Mouse (Mus musculus) thymus, postnatal 14 days (tissue): ENCODE measurements at regions not wholly inside any gene's neighbourhood (a gene's known extent, or its start where the extent isn't known, plus 50 kb on each side); places are given as distances from the start of the nearest gene placed in this dataset.
A peak's percentile ranks its signal among the peaks of the same experiment; 100 is the strongest.

Experiments used
- DNase-seq: peaks from one replicate; pipeline ENCODE4 v3.0.0; 2021

- DNase-seq: no peak
Observed at GRCm38 (mm10) chr8:34485346-34485745, 373.8 kb upstream of the Gm10131 start.

DNA sequence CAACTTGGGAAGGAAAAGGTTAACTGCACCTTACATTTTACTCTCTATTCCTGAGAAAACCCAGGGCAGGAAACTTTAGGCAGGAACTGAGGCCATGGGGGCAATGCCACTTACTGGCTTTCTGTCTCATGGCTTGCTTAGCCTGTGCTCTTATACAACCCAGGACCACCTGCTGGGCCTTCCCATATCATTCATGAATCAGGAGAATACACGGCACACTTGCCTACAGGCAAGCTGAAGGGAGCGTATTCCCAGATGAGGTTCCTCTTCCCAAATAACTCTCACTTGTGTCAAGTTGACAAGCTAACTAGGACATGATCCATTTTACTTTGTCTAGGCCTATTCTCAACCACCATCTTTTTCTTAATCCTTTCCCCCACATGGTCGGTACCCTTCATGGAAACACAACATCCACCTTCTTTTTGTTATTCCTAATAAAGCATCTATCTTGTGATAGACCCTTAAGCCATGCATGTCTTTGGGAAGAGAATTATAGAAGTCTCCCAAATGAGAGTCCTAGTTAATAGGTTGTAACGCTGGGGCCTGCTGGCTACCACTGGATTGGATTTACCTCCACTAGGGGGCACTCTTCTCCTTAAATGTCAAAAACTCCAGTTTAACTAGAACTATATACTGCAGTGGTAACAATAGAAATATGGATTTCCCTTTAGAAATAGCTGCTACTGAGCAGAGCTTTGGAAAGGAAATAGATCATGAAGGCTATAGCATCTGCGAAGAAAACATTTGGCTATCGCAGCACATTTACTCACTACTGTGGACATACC, 373.2 kb upstream of the Gm10131 start:
- DNase-seq: peak; percentile 81

DNA sequence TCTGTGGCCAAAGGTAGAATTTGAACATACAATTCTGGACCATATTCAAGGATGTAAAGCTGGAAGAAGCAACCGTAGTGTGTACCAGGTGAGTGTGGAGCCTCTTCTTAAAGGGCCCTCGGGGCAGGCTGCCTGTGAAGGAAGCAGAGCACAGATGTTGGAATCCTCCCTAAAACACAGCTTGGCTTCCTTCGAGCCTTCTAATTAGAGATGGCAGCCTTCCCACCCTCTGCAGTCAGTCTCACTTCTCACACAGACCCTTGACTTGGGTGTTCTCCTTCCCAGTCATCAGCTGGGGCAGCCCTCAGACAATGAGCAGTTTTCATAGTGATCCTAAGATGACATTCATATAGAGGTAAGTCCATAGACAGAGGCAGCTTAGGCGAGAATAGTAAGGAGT, 371.7 kb upstream of the Gm10131 start:
- no peak for DNase-seq

GRCm38 (mm10) chr8:34482676-34483075, 371.1 kb upstream of the Gm10131 start:
- DNase-seq: no peak

GRCm38 (mm10) chr8:34480496-34480895, 369.0 kb upstream of the Gm10131 start:
- no peak for DNase-seq

DNA sequence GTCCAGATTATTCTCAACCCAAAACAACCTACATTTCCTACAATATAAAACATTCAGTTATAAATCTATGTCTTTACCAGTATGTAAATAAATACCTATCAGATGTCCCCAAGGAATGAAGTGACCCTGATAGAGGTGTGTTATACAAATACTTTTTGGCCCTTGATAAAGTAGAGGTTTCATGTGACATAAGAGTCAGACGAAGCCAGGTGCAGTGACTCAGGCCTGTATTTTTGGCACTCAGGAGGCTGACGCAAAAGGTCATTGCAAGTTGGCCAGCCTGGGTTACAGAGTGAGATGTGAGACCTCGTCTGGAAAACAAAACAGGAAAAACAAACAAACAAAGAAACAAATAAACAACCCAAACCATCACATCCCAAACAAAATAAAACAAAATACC, 367.4 kb upstream of the Gm10131 start:
- DNase-seq: no peak

- DNase-seq: no peak
Observed at GRCm38 (mm10) chr8:34478465-34478864, 366.9 kb upstream of the Gm10131 start.

DNA sequence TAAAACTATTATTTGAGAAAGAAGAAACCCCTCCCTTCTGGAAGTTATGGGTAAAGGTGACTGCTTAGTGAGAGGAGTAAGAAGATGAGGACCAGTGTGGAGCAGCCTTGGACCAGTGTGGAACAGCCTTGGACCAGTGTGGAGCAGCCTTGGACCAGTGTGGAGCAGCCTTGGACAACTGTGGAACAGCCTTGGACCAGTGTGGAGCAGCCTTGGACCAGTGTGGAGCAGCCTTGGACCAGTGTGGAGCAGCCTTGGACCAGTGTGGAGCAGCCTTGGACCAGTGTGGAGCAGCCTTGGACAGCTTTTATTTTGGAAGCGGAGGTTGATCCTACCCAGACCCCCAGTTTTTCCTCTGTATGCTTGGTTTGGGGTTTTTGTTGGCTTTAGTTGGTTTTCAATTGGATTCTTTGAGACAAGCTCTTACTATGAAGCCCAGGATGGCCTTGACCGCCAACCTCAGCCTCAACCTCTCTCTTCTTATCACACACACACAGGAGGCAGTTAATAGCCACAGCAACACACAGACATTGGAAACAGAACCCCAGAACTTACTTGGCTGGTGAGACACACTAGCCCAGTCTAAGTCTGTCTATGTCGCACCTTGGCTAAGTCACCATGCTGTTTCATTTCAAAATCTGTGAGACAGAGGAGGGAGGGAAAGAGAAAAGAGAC, 364.7 kb upstream of the Gm10131 start:
- no peak for DNase-seq

DNA sequence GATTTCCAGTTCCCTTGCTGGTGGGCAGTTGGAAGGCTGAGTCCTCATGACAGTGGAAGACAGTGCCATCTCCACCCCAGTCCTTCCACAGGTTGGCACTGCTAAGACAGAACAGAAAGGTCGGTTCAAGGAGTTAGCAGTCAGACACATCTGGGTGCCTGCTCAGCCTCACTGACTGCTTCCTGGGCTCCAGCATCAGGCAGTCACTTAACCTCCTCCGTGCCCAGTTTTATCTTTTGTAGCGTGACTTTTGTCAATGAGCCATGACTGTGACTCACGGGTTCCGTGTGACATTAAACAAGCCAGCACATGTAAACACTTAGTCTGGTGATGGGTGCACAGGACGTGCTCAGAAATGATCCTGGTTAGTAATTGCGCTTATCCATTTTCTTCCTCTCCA, 363.1 kb upstream of the Gm10131 start:
- DNase-seq: no peak

- no peak for DNase-seq
Observed at GRCm38 (mm10) chr8:34473769-34474168, 362.2 kb upstream of the Gm10131 start.

DNA sequence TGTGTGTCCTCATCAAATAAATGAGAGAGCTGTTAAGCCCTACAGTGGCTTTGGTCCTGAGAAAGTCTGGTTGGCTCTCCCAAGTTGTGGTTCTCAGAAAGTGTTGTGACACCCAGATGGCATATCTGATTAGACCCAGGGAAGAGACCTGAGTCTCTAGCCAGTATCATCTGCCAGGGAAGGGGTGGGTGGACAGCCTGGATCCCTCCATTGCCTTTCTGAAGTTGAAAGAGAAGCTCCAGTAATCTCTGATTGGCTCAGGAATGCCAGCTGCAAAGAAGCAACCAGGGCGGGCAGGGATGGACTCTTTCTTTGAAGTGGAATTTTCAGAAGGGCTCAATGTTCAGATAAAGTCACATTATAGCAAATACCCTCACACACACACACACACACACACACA, 361.8 kb upstream of the Gm10131 start:
- no peak for DNase-seq

DNA sequence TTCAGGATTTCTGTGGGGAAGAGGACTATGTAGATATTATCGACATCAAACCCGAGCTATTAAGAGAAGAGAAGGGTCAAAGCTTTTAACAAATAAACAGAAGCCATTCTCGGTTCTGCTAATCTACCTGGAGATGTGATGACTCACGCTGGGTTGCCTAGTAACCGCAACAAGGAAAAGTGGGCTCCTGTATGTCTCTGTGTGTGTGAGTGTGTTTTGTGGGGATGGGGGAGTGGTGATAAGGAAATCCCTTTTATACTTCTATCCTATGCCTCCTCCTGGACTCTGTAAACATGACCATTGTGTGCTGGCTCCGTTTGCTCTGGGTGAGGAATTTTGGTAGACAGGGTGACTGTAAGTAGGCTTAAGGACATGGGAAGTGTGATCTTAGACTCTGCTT, 361.3 kb upstream of the Gm10131 start:
- no peak for DNase-seq

DNA sequence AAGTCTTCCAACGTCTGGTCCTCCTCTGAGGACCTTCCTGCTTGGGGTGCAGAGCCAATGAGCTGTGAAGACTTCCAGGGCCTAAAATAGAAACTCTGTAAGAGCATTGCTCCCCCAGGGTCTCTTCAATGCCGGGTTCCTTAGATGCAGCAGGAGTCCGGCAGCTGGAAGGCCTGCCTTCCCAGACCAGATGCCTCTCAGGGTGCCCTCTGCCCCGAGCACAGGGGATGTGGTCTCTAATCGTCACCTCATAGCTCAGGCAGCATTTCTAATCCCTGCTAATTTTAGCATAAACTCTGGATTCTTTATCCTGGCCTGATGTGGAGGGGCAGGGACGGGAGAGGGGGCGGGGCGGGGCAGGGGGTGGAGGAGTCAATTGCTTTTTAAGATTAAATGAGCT, 360.9 kb upstream of the Gm10131 start:
- no peak for DNase-seq

- DNase-seq: no peak
Observed at GRCm38 (mm10) chr8:34469091-34469490, 357.6 kb upstream of the Gm10131 start.

- DNase-seq: no peak
Observed at GRCm38 (mm10) chr8:34466786-34467364, 355.3 kb upstream of the Gm10131 start.

DNA sequence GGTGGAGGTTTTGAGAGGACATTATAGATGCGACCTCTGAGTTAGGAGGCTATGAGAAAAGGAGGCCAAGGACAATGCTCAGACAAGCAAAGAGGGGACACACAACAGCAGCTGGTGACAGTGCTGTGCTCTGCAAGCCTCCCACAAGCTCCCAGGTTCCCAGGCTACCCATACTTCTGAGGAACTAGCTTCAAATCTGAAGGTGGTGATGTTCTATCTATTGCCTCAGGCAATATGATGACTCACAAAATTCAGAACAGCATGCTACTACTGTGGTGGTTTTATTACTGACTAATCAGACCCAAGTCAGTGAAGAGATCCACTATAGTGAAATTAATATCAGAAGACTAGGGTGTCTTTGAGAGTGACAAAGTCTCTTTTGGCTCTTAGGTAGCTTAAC, 353.9 kb upstream of the Gm10131 start:
- no peak for DNase-seq

DNA sequence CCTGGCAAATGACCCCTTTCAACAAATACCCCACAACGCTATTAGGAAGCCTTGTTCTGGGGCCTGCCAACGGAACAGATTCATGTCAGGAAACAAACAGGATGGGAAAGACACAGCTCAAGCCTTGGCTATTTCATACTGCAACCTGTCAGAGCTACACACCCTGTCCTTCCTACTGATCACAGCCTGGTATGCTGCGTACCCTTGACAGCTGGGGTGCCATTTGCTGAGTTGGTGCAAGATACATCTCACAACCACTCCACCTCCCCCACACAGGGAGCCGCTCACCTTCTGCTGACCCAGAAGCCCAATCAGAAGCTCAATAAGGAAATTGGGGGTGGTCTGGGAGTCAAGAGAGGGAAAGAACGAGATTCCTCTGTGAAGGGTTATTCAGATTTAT, 350.7 kb upstream of the Gm10131 start:
- no peak for DNase-seq

DNA sequence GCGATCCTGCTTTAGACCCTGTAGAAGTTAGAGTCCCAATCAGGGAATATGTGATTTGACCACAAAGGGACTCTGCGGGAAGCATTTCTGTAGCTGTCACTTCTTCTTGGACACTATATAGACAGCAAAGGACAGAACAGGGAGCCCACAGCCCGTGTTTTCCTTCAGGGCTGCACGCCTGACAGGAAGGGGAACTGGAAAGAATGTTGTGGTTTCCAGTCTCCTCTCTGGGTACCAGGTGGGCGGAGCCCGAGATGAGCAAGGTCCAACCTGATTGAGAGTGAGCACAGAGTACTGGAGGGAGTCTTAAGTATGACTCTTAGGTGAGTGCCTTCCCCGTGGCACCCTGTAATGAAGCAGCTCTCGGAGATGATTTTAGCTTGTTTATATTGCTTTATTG, 346.8 kb upstream of the Gm10131 start:
- no peak for DNase-seq

- no peak for DNase-seq
Observed at GRCm38 (mm10) chr8:34456543-34456942, 345.0 kb upstream of the Gm10131 start.

GRCm38 (mm10) chr8:34455376-34455775, 343.8 kb upstream of the Gm10131 start:
- DNase-seq: no peak

GRCm38 (mm10) chr8:34452811-34453210, 341.3 kb upstream of the Gm10131 start:
- no peak for DNase-seq

- no peak for DNase-seq
Observed at GRCm38 (mm10) chr8:34451211-34452000, 339.9 kb upstream of the Gm10131 start.

DNA sequence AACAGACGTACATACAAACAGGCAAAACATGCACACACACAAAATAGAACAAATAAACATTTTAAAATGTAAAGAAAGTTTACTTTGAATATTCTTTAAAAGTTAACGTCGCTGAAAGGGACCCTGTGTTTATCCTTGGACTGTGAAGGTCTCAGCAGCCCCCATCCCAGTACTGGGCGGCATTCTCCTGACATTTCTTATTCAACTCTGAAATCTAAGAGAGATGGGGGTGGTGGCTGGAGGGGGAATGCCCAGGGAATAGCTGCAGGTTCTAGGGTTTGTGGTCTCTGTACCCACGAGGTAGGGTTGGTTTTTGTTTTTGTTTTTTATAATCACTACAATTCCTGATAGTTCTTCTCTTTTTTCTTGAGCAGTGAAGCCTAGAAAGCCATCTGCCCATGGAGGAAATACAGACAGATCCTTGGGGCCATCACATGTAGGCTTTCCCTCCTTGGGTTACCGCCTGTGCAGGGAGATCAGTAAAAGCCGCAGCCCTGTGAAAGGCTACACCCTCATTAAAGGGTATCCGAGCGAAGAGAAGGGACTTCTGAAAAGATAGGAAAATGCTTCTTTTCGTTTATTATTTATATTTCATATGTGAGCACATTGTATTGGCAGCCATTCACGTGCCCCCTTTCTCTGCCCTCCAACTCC, 338.0 kb upstream of the Gm10131 start:
- DNase-seq: no peak
